Mouse (Mus musculus): ENCODE data around the gene Ext2. TPM values are rescaled to one million over a fixed set of nuclear protein-coding genes. Genes with fewer than 3 reads are reported as not detected.

Ext2 gene
- polyA plus RNA-seq, 1 experiment from 2014 or later: 111 TPM

DNA sequence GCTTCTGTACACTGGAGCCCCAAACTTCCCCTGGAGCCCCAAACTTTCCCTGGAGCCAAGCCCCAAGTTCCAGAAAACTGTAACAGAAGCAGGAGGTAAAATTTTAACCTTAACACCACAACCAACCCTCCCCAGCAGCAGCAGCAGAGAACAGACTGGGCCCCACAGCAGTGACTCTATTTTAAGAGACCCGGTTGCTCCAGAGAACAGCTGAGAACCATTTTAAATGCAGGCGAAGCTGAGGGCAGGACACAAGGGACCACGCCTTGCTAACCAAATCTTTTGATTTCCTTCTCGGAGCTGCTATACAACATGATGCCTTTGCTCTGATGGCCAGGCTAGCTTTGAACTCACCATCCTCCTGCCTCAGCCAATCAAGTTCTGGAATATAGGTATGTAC lies 51.5 kb downstream of the Ext2 start:
- Histone ChIP-seq H3K4me2 (ENCODE audit: low read length) (no peak overlapping the region), H3K9me3 (replicated peaks; ENCODE audit: low read length) (no peaks in the 10 kb centered on the region), H3K27me3 (ENCODE audit: insufficient read depth, low read length) (no peaks in the 10 kb centered on the region), H3K36me3 (ENCODE audit: insufficient read depth, low read length) (peaks cover 5% of the 10 kb centered on the region), H3K9ac (ENCODE audit: low read depth, low read length) (no peak overlapping the region), H3K4me3 (replicated peaks; ENCODE audit: low read depth, low read length) (no peak overlapping the region), H3K27ac (no peak overlapping the region), H3K4me1 (replicated peaks; ENCODE audit: insufficient read depth, low read length) (no peaks in the 10 kb centered on the region)
- no peak for DNase-seq (ENCODE audit: low spot score)
- no peak for ATAC-seq (replicated peaks; ENCODE audit: low FRiP score, low read depth)
- WGBS: 75% methylated on average over 4 of the region's 4 CpGs
- TF ChIP-seq CTCF (IDR thresholded peaks at IDR 0.05; ENCODE audit: low read depth): no peak

GRCm38 (mm10) chr2:93769875-93770274 lies 52.5 kb downstream of the Ext2 start:
- no peak for DNase-seq (ENCODE audit: low spot score)
- ATAC-seq (replicated peaks; ENCODE audit: low FRiP score, low read depth): no peak
- Histone ChIP-seq H3K4me2 (ENCODE audit: low read length) (no peak overlapping the region), H3K9ac (ENCODE audit: low read depth, low read length) (no peak overlapping the region), H3K9me3 (replicated peaks; ENCODE audit: low read length) (no peaks in the 10 kb centered on the region), H3K4me1 (replicated peaks; ENCODE audit: insufficient read depth, low read length) (no peaks in the 10 kb centered on the region), H3K36me3 (ENCODE audit: insufficient read depth, low read length) (peaks cover 5% of the 10 kb centered on the region), H3K27me3 (ENCODE audit: insufficient read depth, low read length) (no peaks in the 10 kb centered on the region), H3K27ac (no peak overlapping the region), H3K4me3 (replicated peaks; ENCODE audit: low read depth, low read length) (no peak overlapping the region)
- 82% methylated on average over 6 of the region's 6 CpGs for WGBS
- no peak for TF ChIP-seq CTCF (IDR thresholded peaks at IDR 0.05; ENCODE audit: low read depth)

- Histone ChIP-seq H3K36me3 (ENCODE audit: insufficient read depth, low read length) (peaks cover 15% of the 10 kb centered on the region), H3K27me3 (ENCODE audit: insufficient read depth, low read length) (no peaks in the 10 kb centered on the region), H3K4me2 (ENCODE audit: low read length) (no peak overlapping the region), H3K9me3 (replicated peaks; ENCODE audit: low read length) (no peaks in the 10 kb centered on the region), H3K27ac (no peak overlapping the region), H3K9ac (ENCODE audit: low read depth, low read length) (no peak overlapping the region), H3K4me3 (replicated peaks; ENCODE audit: low read depth, low read length) (no peak overlapping the region), H3K4me1 (replicated peaks; ENCODE audit: insufficient read depth, low read length) (no peaks in the 10 kb centered on the region)
- DNase-seq (ENCODE audit: low spot score): no peak
- 71% methylated on average over 5 of the region's 5 CpGs for WGBS
- no peak for TF ChIP-seq CTCF (IDR thresholded peaks at IDR 0.05; ENCODE audit: low read depth)
- ATAC-seq (replicated peaks; ENCODE audit: low FRiP score, low read depth): no peak
These were observed 56.6 kb downstream of the Ext2 start for GRCm38 (mm10) chr2:93765721-93766120.

- no peak for DNase-seq (ENCODE audit: low spot score)
- H3K4me1 ChIP-seq (replicated peaks; ENCODE audit: insufficient read depth, low read length): no peaks in the 10 kb centered on the region
- TF ChIP-seq CTCF (IDR thresholded peaks at IDR 0.05; ENCODE audit: low read depth): no peak
These were observed 58.2 kb downstream of the Ext2 start for GRCm38 (mm10) chr2:93764211-93764610.

DNA sequence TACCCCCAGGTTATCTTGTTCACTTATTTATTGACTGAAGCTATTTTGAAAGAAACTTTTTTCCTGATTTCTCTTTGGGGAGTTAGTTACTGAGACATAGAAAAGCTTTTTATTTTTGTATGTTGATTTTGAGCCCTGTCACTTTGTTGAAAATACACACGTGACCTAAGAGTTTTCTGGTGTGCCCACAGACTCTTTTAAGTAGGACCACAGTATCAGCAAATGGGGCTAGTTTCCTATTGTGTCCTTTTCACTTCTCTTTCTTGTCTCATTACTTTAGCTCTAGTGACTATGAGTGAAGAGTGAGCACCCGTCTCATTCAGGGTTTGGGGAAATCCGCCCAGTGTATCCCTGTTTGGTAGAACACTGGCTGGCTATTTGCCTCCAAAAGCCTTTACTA lies 62.0 kb downstream of the Ext2 start:
- Histone ChIP-seq H3K27ac (no peak overlapping the region), H3K36me3 (ENCODE audit: insufficient read depth, low read length) (peaks cover 10% of the 10 kb centered on the region; the same call in 1 of the 2 replicates), H3K9ac (ENCODE audit: low read depth, low read length) (no peak overlapping the region), H3K4me3 (replicated peaks; ENCODE audit: low read depth, low read length) (no peak overlapping the region), H3K4me2 (ENCODE audit: low read length) (no peak overlapping the region), H3K27me3 (ENCODE audit: insufficient read depth, low read length) (no peaks in the 10 kb centered on the region), H3K4me1 (replicated peaks; ENCODE audit: insufficient read depth, low read length) (no peaks in the 10 kb centered on the region), H3K9me3 (replicated peaks; ENCODE audit: low read length) (no peaks in the 10 kb centered on the region)
- DNase-seq (ENCODE audit: low spot score) (no peak), ATAC-seq (replicated peaks; ENCODE audit: low FRiP score, low read depth) (no peak)
- no peak for TF ChIP-seq CTCF (IDR thresholded peaks at IDR 0.05; ENCODE audit: low read depth)
- WGBS: 94% methylated on average over 3 of the region's 3 CpGs

More at GRCm38 (mm10) chr2:93764211-93764610, 58.2 kb downstream of the Ext2 start:
- no peak overlapping the region for H3K27ac ChIP-seq
- no peak overlapping the region for H3K4me2 ChIP-seq (ENCODE audit: low read length)
- no peaks in the 10 kb centered on the region for H3K27me3 ChIP-seq (ENCODE audit: insufficient read depth, low read length)
- peaks cover 15% of the 10 kb centered on the region for H3K36me3 ChIP-seq (ENCODE audit: insufficient read depth, low read length)
- WGBS: 84% methylated on average over 3 of the region's 3 CpGs
- H3K9me3 ChIP-seq (replicated peaks; ENCODE audit: low read length): no peaks in the 10 kb centered on the region
- H3K9ac ChIP-seq (ENCODE audit: low read depth, low read length): no peak overlapping the region
- no peak for ATAC-seq (replicated peaks; ENCODE audit: low FRiP score, low read depth)
- no peak overlapping the region for H3K4me3 ChIP-seq (replicated peaks; ENCODE audit: low read depth, low read length)

DNA sequence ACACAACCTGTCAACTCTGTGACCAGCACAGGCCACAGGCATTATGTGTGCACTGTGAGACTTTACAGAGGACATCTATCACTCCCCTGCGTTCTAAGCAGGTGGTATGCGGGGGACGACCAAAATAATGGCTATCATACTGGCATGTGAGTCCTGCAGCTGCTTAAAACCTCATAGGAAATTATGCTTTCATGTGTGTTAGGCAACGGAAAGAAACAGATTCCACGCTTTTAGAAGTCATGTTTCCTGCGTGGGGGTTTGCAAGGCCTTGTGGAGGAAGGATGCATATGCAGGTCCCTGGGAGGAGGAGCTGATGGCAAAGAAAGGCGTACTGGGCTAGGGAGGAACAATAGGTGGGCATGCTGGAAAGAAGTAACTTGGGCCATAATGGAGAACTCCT lies 63.2 kb downstream of the Ext2 start:
- Histone ChIP-seq H3K9ac (ENCODE audit: low read depth, low read length) (no peak overlapping the region), H3K36me3 (ENCODE audit: insufficient read depth, low read length) (peaks cover 10% of the 10 kb centered on the region; the same call in 1 of the 2 replicates), H3K27ac (no peak overlapping the region), H3K4me3 (replicated peaks; ENCODE audit: low read depth, low read length) (no peak overlapping the region), H3K27me3 (ENCODE audit: insufficient read depth, low read length) (no peaks in the 10 kb centered on the region), H3K4me2 (ENCODE audit: low read length) (no peak overlapping the region), H3K4me1 (replicated peaks; ENCODE audit: insufficient read depth, low read length) (no peaks in the 10 kb centered on the region), H3K9me3 (replicated peaks; ENCODE audit: low read length) (no peaks in the 10 kb centered on the region)
- DNase-seq (ENCODE audit: low spot score): no peak
- no peak for TF ChIP-seq CTCF (IDR thresholded peaks at IDR 0.05; ENCODE audit: low read depth)
- ATAC-seq (replicated peaks; ENCODE audit: low FRiP score, low read depth): no peak
- 45% methylated on average over 7 of the region's 7 CpGs for WGBS

DNA sequence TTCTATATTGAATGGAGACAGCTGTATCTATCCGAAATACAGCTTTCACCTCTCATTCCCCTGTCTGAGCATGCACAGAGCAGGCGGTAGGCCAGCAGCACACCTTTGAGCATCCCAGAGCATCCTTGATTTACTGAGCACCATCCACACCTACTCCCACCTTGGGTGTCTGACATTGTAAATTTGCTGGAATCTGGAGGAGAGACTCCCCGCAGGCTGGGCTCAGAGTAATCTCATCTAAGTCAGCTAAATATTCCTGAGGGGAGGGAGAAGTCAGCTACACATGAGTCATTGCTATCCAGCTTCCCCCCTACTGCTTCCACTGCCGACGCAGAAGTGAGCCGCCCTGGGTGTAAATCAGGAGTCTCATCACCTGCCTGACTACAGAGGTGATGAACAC lies 64.1 kb downstream of the Ext2 start:
- no peak for TF ChIP-seq CTCF (IDR thresholded peaks at IDR 0.05; ENCODE audit: low read depth)
- DNase-seq (ENCODE audit: low spot score) (no peak), ATAC-seq (replicated peaks; ENCODE audit: low FRiP score, low read depth) (no peak)
- Histone ChIP-seq H3K27ac (no peak overlapping the region), H3K4me2 (ENCODE audit: low read length) (no peak overlapping the region), H3K27me3 (ENCODE audit: insufficient read depth, low read length) (no peaks in the 10 kb centered on the region), H3K4me1 (replicated peaks; ENCODE audit: insufficient read depth, low read length) (no peaks in the 10 kb centered on the region), H3K9me3 (replicated peaks; ENCODE audit: low read length) (no peaks in the 10 kb centered on the region), H3K36me3 (ENCODE audit: insufficient read depth, low read length) (peaks cover 10% of the 10 kb centered on the region; the same call in 1 of the 2 replicates), H3K9ac (ENCODE audit: low read depth, low read length) (no peak overlapping the region), H3K4me3 (replicated peaks; ENCODE audit: low read depth, low read length) (no peak overlapping the region)
- 53% methylated on average over 6 of the region's 6 CpGs for WGBS

All from kidney, postnatal 0 days (tissue).